Mouse (Mus musculus): ENCODE results near the gene Abca8a. TPM values are rescaled to one million over a fixed set of nuclear protein-coding genes. Genes with fewer than 3 reads are reported as not detected.

Gene Abca8a
- not detected in 2 replicates for polyA plus RNA-seq (2014; fragmentation: Nextera tagmentation; extraction: Ambion mirVana)

DNA sequence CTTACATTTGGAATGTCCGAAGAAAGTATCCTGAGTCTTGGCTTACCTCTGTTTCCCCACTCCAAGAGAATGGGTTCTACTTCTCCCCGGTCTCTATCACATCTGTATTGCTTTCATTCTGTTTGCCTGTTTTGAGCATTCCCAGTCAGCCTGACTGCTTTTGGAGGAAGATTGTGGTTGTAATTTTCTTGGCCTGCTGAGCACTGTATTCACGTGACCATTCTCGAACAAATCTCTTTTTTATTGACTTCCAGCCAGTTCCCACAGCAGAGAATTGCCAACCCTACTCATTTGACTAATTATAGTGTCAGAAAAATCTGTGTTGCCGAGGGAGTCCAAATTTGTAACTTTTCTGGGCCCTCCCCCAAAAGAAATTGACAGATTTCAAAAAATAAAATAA lies at the start of gene Abca8a:
Gene Abca8a, minus strand, starts transcription at position 121 of the 400 bp plus-strand sequence.
- ATAC-seq (ENCODE audit: low FRiP score, low TSS enrichment), result no peak
- H3K27me3 ChIP-seq (ENCODE audit: control insufficient read depth, insufficient read depth, low read length), result no peaks in the 10 kb centered on the region
- H3K27ac ChIP-seq (ENCODE audit: low read depth, low read length), result no peak within 1 kb of the TSS
- no peaks in the 10 kb centered on the region for H3K4me1 ChIP-seq (ENCODE audit: control insufficient read depth, insufficient read depth, low read length)
- H3K9ac ChIP-seq (ENCODE audit: low read depth, low read length), result no peak within 1 kb of the TSS
- H3K4me2 ChIP-seq (replicated peaks; ENCODE audit: low read depth, low read length), result no peak within 1 kb of the TSS
- H3K36me3 ChIP-seq (ENCODE audit: control insufficient read depth, insufficient read depth, low read length), result no peaks in the 10 kb centered on the region
- WGBS, result 81% methylated on average over 5 of the region's 5 CpGs
- H3K9me3 ChIP-seq (ENCODE audit: control insufficient read depth, low read length), result no peaks in the 10 kb centered on the region
- H3K4me3 ChIP-seq (ENCODE audit: low read length), result no peak within 1 kb of the TSS

DNA sequence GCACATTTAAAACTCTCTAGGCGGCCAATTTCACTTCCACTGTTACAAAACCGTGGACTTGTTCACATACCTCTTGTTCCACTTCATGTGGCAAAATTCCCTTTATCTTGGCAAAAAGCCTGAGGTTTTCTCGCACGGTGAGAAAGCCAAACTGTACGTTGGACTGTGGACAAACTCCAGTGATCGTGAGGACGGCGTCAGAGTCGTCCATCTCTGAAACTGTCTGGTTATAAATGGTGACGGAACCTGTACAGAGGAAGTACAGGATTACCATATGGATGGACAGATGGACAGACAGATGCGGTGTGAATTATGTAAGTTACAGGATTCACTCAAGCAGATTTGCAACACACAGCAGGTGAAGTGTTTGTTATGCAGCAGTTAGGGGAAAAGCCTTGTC lies 49.6 kb upstream of the Abca8a start:
- no peak for ATAC-seq (ENCODE audit: low FRiP score, low TSS enrichment)
- Histone ChIP-seq H3K9ac (ENCODE audit: low read depth, low read length) (no peak overlapping the region), H3K9me3 (ENCODE audit: control insufficient read depth, low read length) (no peaks in the 10 kb centered on the region)

GRCm38 (mm10) chr11:110130760-110131159 lies 35.0 kb upstream of the Abca8a start:
- no peaks in the 10 kb centered on the region for H3K4me1 ChIP-seq (ENCODE audit: control insufficient read depth, insufficient read depth, low read length)
- no peak overlapping the region for H3K27ac ChIP-seq (ENCODE audit: low read depth, low read length)
- H3K9me3 ChIP-seq (ENCODE audit: control insufficient read depth, low read length), result no peaks in the 10 kb centered on the region
- 82% methylated on average over 5 of the region's 5 CpGs for WGBS
- H3K9ac ChIP-seq (ENCODE audit: low read depth, low read length), result no peak overlapping the region
- ATAC-seq (ENCODE audit: low FRiP score, low TSS enrichment), result no peak
- no peak overlapping the region for H3K4me2 ChIP-seq (replicated peaks; ENCODE audit: low read depth, low read length)
- H3K27me3 ChIP-seq (ENCODE audit: control insufficient read depth, insufficient read depth, low read length), result no peaks in the 10 kb centered on the region
- no peak overlapping the region for H3K4me3 ChIP-seq (ENCODE audit: low read length)
- H3K36me3 ChIP-seq (ENCODE audit: control insufficient read depth, insufficient read depth, low read length), result no peaks in the 10 kb centered on the region

More for the DNA sequence above, 49.6 kb upstream of the Abca8a start:
- WGBS, result 85% methylated on average over 11 of the region's 11 CpGs
- H3K4me2 ChIP-seq (replicated peaks; ENCODE audit: low read depth, low read length), result no peak overlapping the region
- no peak overlapping the region for H3K4me3 ChIP-seq (ENCODE audit: low read length)
- H3K27ac ChIP-seq (ENCODE audit: low read depth, low read length), result no peak overlapping the region
- no peaks in the 10 kb centered on the region for H3K36me3 ChIP-seq (ENCODE audit: control insufficient read depth, insufficient read depth, low read length)
- H3K4me1 ChIP-seq (ENCODE audit: control insufficient read depth, insufficient read depth, low read length), result no peaks in the 10 kb centered on the region
- H3K27me3 ChIP-seq (ENCODE audit: control insufficient read depth, insufficient read depth, low read length), result no peaks in the 10 kb centered on the region

- Histone ChIP-seq H3K4me3 (ENCODE audit: low read length) (no peak overlapping the region), H3K27ac (ENCODE audit: low read depth, low read length) (no peak overlapping the region), H3K4me1 (ENCODE audit: control insufficient read depth, insufficient read depth, low read length) (no peaks in the 10 kb centered on the region), H3K36me3 (ENCODE audit: control insufficient read depth, insufficient read depth, low read length) (no peaks in the 10 kb centered on the region), H3K4me2 (replicated peaks; ENCODE audit: low read depth, low read length) (no peak overlapping the region), H3K27me3 (ENCODE audit: control insufficient read depth, insufficient read depth, low read length) (no peaks in the 10 kb centered on the region), H3K9me3 (ENCODE audit: control insufficient read depth, low read length) (no peaks in the 10 kb centered on the region), H3K9ac (ENCODE audit: low read depth, low read length) (no peak overlapping the region)
- ATAC-seq (ENCODE audit: low FRiP score, low TSS enrichment), result no peak
- 79% methylated on average over 4 of the region's 4 CpGs for WGBS
These were observed 15.4 kb upstream of the Abca8a start for GRCm38 (mm10) chr11:110111137-110111536.

- Histone ChIP-seq H3K9ac (ENCODE audit: low read depth, low read length) (no peak overlapping the region), H3K27me3 (ENCODE audit: control insufficient read depth, insufficient read depth, low read length) (no peaks in the 10 kb centered on the region), H3K27ac (ENCODE audit: low read depth, low read length) (no peak overlapping the region), H3K9me3 (ENCODE audit: control insufficient read depth, low read length) (no peaks in the 10 kb centered on the region), H3K4me1 (ENCODE audit: control insufficient read depth, insufficient read depth, low read length) (no peaks in the 10 kb centered on the region), H3K4me2 (replicated peaks; ENCODE audit: low read depth, low read length) (no peak overlapping the region), H3K4me3 (ENCODE audit: low read length) (no peak overlapping the region), H3K36me3 (ENCODE audit: control insufficient read depth, insufficient read depth, low read length) (no peaks in the 10 kb centered on the region)
- ATAC-seq (ENCODE audit: low FRiP score, low TSS enrichment), result no peak
- 84% methylated on average over 7 of the region's 7 CpGs for WGBS
These were observed 5.7 kb upstream of the Abca8a start for GRCm38 (mm10) chr11:110101437-110101836.

DNA sequence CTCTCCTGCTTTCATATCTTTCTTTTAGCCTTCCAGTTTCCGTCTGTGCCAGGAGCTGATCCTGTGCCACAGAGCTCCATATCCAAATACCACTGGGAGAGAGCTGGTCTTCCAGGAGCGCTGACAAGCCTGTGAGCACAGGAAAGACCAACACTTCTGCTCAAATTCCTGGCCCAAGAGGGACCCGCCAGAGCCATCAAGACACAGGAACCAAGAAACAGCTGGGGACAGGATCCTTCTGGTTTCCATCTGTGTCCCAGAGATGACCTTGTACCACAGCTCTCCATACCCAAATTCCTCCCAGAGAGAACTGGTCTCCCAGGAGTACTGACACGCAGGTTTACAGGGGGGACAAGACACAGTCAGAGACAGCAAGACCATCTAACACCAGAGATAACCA lies 3.1 kb upstream of the Abca8a start:
- no peak for ATAC-seq (ENCODE audit: low FRiP score, low TSS enrichment)
- Histone ChIP-seq H3K27me3 (ENCODE audit: control insufficient read depth, insufficient read depth, low read length) (no peaks in the 10 kb centered on the region), H3K4me1 (ENCODE audit: control insufficient read depth, insufficient read depth, low read length) (no peaks in the 10 kb centered on the region), H3K27ac (ENCODE audit: low read depth, low read length) (no peak overlapping the region), H3K4me2 (replicated peaks; ENCODE audit: low read depth, low read length) (no peak overlapping the region), H3K4me3 (ENCODE audit: low read length) (no peak overlapping the region), H3K36me3 (ENCODE audit: control insufficient read depth, insufficient read depth, low read length) (no peaks in the 10 kb centered on the region), H3K9ac (ENCODE audit: low read depth, low read length) (no peak overlapping the region), H3K9me3 (ENCODE audit: control insufficient read depth, low read length) (no peaks in the 10 kb centered on the region)
- 87% methylated on average over 4 of the region's 4 CpGs for WGBS

GRCm38 (mm10) chr11:110097465-110097864 lies 1.7 kb upstream of the Abca8a start:
- no peak overlapping the region for H3K4me2 ChIP-seq (replicated peaks; ENCODE audit: low read depth, low read length)
- no peak overlapping the region for H3K9ac ChIP-seq (ENCODE audit: low read depth, low read length)
- H3K27ac ChIP-seq (ENCODE audit: low read depth, low read length), result no peak overlapping the region
- WGBS, result 66% methylated on average over 6 of the region's 6 CpGs
- H3K27me3 ChIP-seq (ENCODE audit: control insufficient read depth, insufficient read depth, low read length), result no peaks in the 10 kb centered on the region
- H3K36me3 ChIP-seq (ENCODE audit: control insufficient read depth, insufficient read depth, low read length), result no peaks in the 10 kb centered on the region
- no peaks in the 10 kb centered on the region for H3K4me1 ChIP-seq (ENCODE audit: control insufficient read depth, insufficient read depth, low read length)
- no peak overlapping the region for H3K4me3 ChIP-seq (ENCODE audit: low read length)
- ATAC-seq (ENCODE audit: low FRiP score, low TSS enrichment), result no peak
- H3K9me3 ChIP-seq (ENCODE audit: control insufficient read depth, low read length), result no peaks in the 10 kb centered on the region

GRCm38 (mm10) chr11:110094846-110095380 lies 865 bp downstream of the Abca8a start:
- Histone ChIP-seq H3K36me3 (ENCODE audit: control insufficient read depth, insufficient read depth, low read length) (no peaks in the 10 kb centered on the region), H3K27me3 (ENCODE audit: control insufficient read depth, insufficient read depth, low read length) (no peaks in the 10 kb centered on the region), H3K27ac (ENCODE audit: low read depth, low read length) (no peak overlapping the region), H3K4me1 (ENCODE audit: control insufficient read depth, insufficient read depth, low read length) (no peaks in the 10 kb centered on the region), H3K4me3 (ENCODE audit: low read length) (no peak overlapping the region), H3K9me3 (ENCODE audit: control insufficient read depth, low read length) (no peaks in the 10 kb centered on the region), H3K9ac (ENCODE audit: low read depth, low read length) (no peak overlapping the region), H3K4me2 (replicated peaks; ENCODE audit: low read depth, low read length) (no peak overlapping the region)
- 78% methylated on average over 7 of the region's 7 CpGs for WGBS
- no peak for ATAC-seq (ENCODE audit: low FRiP score, low TSS enrichment)

- no peak overlapping the region for H3K4me2 ChIP-seq (replicated peaks; ENCODE audit: low read depth, low read length)
- H3K27ac ChIP-seq (ENCODE audit: low read depth, low read length), result no peak overlapping the region
- H3K36me3 ChIP-seq (ENCODE audit: control insufficient read depth, insufficient read depth, low read length), result no peaks in the 10 kb centered on the region
- WGBS, result 85% methylated on average over 3 of the region's 3 CpGs
- no peaks in the 10 kb centered on the region for H3K9me3 ChIP-seq (ENCODE audit: control insufficient read depth, low read length)
- H3K9ac ChIP-seq (ENCODE audit: low read depth, low read length), result no peak overlapping the region
- no peaks in the 10 kb centered on the region for H3K27me3 ChIP-seq (ENCODE audit: control insufficient read depth, insufficient read depth, low read length)
- no peak for ATAC-seq (ENCODE audit: low FRiP score, low TSS enrichment)
- H3K4me1 ChIP-seq (ENCODE audit: control insufficient read depth, insufficient read depth, low read length), result no peaks in the 10 kb centered on the region
- H3K4me3 ChIP-seq (ENCODE audit: low read length), result no peak overlapping the region
These were observed 1.5 kb downstream of the Abca8a start for GRCm38 (mm10) chr11:110094236-110094635.

All from kidney, embryonic 14.5 days (tissue).